Mouse (Mus musculus): ENCODE measurements around the gene Ccnl2. TPM values are rescaled to one million over a fixed set of nuclear protein-coding genes. Genes with fewer than 3 reads are reported as not detected.
"Not testable (repeated sequence)": the region's sequence is repeated elsewhere in the genome, so short reads cannot be mapped to it uniquely, and the experiment has no call there.

Gene Ccnl2
- polyA plus RNA-seq, 1 experiment: 62.5 TPM

- WGBS: 67% methylated on average over 5 of the region's 5 CpGs
- DNase-seq: no peak
- TF ChIP-seq POLR2A (IDR thresholded peaks at IDR 0.05; ENCODE audit: borderline replicate concordance, extremely low read depth, low read depth, low read length) (no peak), CTCF (IDR thresholded peaks at IDR 0.05; ENCODE audit: insufficient read depth, low read length) (no peak)
- Histone ChIP-seq H3K4me1 (ENCODE audit: control insufficient read depth, insufficient read depth, low read length) (no peaks in the 10 kb centered on the region), H3K4me3 (replicated peaks; ENCODE audit: extremely low read depth, low read depth, low read length) (no peak within 1 kb of the TSS)
These were observed 26.5 kb upstream of the Ccnl2 start, which contains the start of gene Tmem88b for GRCm38 (mm10) chr4:155785819-155786218. Tmem88b (minus strand) TSS chr4:155785874.

GRCm38 (mm10) chr4:155788300-155788699 lies 24.0 kb upstream of the Ccnl2 start:
- 61% methylated on average over 3 of the region's 3 CpGs for WGBS
- no peak for DNase-seq
- H3K4me1 ChIP-seq (ENCODE audit: control insufficient read depth, insufficient read depth, low read length): no peaks in the 10 kb centered on the region
- no peak for TF ChIP-seq CTCF (IDR thresholded peaks at IDR 0.05; ENCODE audit: insufficient read depth, low read length)
- no peak overlapping the region for H3K4me3 ChIP-seq (replicated peaks; ENCODE audit: extremely low read depth, low read depth, low read length)

- H3K4me3 ChIP-seq (replicated peaks; ENCODE audit: extremely low read depth, low read depth, low read length); H3K4me1 ChIP-seq (ENCODE audit: control insufficient read depth, insufficient read depth, low read length); DNase-seq: not testable (repeated sequence)
- WGBS: 77% methylated on average over 4 of the region's 4 CpGs
These were observed 23.5 kb upstream of the Ccnl2 start for GRCm38 (mm10) chr4:155788833-155789232.

- Histone ChIP-seq H3K4me1 (ENCODE audit: control insufficient read depth, insufficient read depth, low read length) (no peaks in the 10 kb centered on the region), H3K4me3 (replicated peaks; ENCODE audit: extremely low read depth, low read depth, low read length) (no peak within 1 kb of the TSS)
- TF ChIP-seq CTCF (IDR thresholded peaks at IDR 0.05; ENCODE audit: insufficient read depth, low read length): no peak
- DNase-seq: no peak
- WGBS: 77% methylated on average over 3 of the region's 3 CpGs
These were observed 22.2 kb upstream of the Ccnl2 start, which contains the start of gene Ankrd65 for GRCm38 (mm10) chr4:155790021-155790489. Ankrd65 (plus strand) TSS chr4:155790439.

- H3K4me3 ChIP-seq (replicated peaks; ENCODE audit: extremely low read depth, low read depth, low read length): no peak overlapping the region
- no peak for DNase-seq
- 47% methylated on average over 3 of the region's 3 CpGs for WGBS
- H3K4me1 ChIP-seq (ENCODE audit: control insufficient read depth, insufficient read depth, low read length): no peaks in the 10 kb centered on the region
- no peak for TF ChIP-seq CTCF (IDR thresholded peaks at IDR 0.05; ENCODE audit: insufficient read depth, low read length)
- TF ChIP-seq POLR2A (IDR thresholded peaks at IDR 0.05; ENCODE audit: borderline replicate concordance, extremely low read depth, low read depth, low read length): no peak
These were observed 21.6 kb upstream of the Ccnl2 start for GRCm38 (mm10) chr4:155790650-155791161.

GRCm38 (mm10) chr4:155791240-155791933 lies 20.9 kb upstream of the Ccnl2 start:
- Histone ChIP-seq H3K4me1 (ENCODE audit: control insufficient read depth, insufficient read depth, low read length) (no peaks in the 10 kb centered on the region), H3K4me3 (replicated peaks; ENCODE audit: extremely low read depth, low read depth, low read length) (no peak overlapping the region)
- 78% methylated on average over 24 of the region's 24 CpGs for WGBS
- TF ChIP-seq CTCF (IDR thresholded peaks at IDR 0.05; ENCODE audit: insufficient read depth, low read length) (no peak), POLR2A (IDR thresholded peaks at IDR 0.05; ENCODE audit: borderline replicate concordance, extremely low read depth, low read depth, low read length) (no peak)
- no peak for DNase-seq

GRCm38 (mm10) chr4:155793730-155794129 lies 18.6 kb upstream of the Ccnl2 start:
- Histone ChIP-seq H3K4me1 (ENCODE audit: control insufficient read depth, insufficient read depth, low read length) (no peaks in the 10 kb centered on the region), H3K4me3 (replicated peaks; ENCODE audit: extremely low read depth, low read depth, low read length) (no peak overlapping the region)
- DNase-seq: no peak
- 46% methylated on average over 2 of the region's 2 CpGs for WGBS
- TF ChIP-seq POLR2A (IDR thresholded peaks at IDR 0.05; ENCODE audit: borderline replicate concordance, extremely low read depth, low read depth, low read length): no peak
- TF ChIP-seq CTCF (IDR thresholded peaks at IDR 0.05; ENCODE audit: insufficient read depth, low read length): no peak

- WGBS: 100% methylated on average over 1 of the region's 1 CpGs
- Histone ChIP-seq H3K4me3 (replicated peaks; ENCODE audit: extremely low read depth, low read depth, low read length) (no peak overlapping the region), H3K4me1 (ENCODE audit: control insufficient read depth, insufficient read depth, low read length) (peaks cover 7% of the 10 kb centered on the region)
- no peak for DNase-seq
- TF ChIP-seq POLR2A (IDR thresholded peaks at IDR 0.05; ENCODE audit: borderline replicate concordance, extremely low read depth, low read depth, low read length): no peak
- TF ChIP-seq CTCF (IDR thresholded peaks at IDR 0.05; ENCODE audit: insufficient read depth, low read length): no peak
These were observed 10.2 kb upstream of the Ccnl2 start for GRCm38 (mm10) chr4:155802075-155802474.

GRCm38 (mm10) chr4:155802741-155803339 lies 9.4 kb upstream of the Ccnl2 start, which contains the start of gene Mrpl20:
Mrpl20 (plus strand) TSS chr4:155802878.
- 8% methylated on average over 12 of the region's 12 CpGs for WGBS
- TF ChIP-seq CTCF (IDR thresholded peaks at IDR 0.05; ENCODE audit: insufficient read depth, low read length) (0 out of 2 replicates have a peak, but pooled peaks have one; percentile 9), POLR2A (IDR thresholded peaks at IDR 0.05; ENCODE audit: borderline replicate concordance, extremely low read depth, low read depth, low read length) (no peak)
- DNase-seq: no peak
- Histone ChIP-seq H3K4me3 (replicated peaks; ENCODE audit: extremely low read depth, low read depth, low read length) (peak within 1 kb of the TSS; percentile 80), H3K4me1 (ENCODE audit: control insufficient read depth, insufficient read depth, low read length) (peaks cover 7% of the 10 kb centered on the region)

All from lung, adult 2 months (tissue).